Mouse (Mus musculus) kidney, postnatal 36 days (tissue): Measurements from ENCODE around the gene Lrrc29.

ENCODE experiments used
- DNase-seq, 2 experiments: peaks; one replicate each; pipeline ENCODE4 v3.0.0; 2021 to 2022; ENCODE audit warnings: mixed read lengths in 2 of 2

Lrrc29 gene

DNA sequence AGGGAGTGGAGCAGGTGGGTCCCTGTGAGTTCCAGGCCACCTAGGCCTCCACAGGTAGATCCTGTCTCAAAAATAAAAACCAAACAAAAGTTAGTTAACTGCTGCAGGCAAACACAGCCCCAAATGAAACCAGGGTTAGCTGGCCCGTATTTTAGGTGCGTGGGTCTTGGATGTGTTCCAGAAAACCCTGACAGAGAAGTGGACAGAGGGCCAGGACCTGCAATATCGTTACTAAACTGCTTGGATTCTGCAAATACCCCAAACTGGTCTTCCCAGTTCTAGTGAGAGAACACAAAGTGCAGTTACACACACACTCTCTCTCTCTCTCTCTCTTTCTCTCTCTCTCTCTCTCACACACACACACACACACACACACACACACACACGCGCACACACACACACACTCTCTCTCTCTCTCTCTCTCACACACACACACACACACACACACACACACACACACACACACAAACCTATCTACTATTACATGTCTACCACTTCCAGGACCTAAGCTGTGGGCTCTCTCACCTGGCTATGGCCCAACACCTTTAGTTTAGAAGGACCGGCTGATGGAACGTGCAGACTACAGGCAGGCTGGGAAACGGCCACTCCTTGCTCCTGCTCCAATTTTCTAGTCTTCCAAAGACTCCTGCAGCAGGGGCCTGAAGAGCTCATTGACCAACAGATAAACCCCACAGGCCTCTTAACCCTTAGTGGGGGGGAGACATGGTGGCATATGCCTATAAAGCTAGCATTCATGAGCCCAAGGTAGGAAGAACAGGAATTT, 17.9 kb upstream of the Lrrc29 start:
- no peak for DNase-seq

GRCm38 (mm10) chr8:105342768-105343167, 16.7 kb upstream of the Lrrc29 start:
- DNase-seq: no peak

- DNase-seq: no peak
Measured at GRCm38 (mm10) chr8:105341399-105341798, 15.3 kb upstream of the Lrrc29 start.

- peak; percentile 64 to 73 for DNase-seq
Measured at GRCm38 (mm10) chr8:105339886-105340635, 14.0 kb upstream of the Lrrc29 start.

GRCm38 (mm10) chr8:105338992-105339391, 12.9 kb upstream of the Lrrc29 start:
- no peak for DNase-seq

DNA sequence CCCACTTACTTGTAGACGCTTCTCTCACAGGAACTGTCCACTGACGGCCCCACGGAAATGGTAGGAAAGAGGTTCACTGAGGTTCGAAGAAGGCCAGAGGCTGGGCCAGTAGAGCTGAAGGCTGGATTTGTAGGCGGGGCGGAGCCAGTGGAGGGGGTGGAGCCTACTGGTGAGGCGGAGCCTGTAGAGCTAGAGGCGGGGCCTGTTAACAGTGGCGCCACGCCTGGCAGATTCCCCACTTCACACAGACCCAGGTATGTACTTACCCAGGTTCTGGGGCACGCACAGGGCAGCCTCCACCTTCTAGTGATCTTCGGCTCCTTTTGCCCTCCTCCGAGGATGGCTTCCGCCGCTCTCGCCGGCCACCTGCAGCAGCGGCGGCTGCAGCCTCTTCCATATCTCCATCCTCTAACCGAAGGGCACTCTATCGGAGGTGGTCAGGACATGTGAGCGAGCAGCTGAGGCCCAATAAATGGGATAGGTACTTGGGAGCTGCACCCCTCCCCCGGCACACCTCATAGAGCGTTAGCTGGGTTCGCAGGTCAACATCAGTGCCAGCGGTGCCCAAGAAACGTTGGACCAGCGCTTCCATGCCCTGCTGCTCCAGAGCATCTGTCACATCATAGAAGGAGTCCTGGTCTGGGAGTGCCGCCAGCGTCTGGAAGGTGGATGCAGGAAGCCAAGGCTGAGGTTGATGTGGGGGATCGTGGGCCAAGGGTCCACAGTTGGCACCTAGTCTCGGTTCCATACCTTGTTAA, 10.5 kb upstream of the Lrrc29 start:
- peak in 1 of 2 experiments; percentile 46 for DNase-seq

- DNase-seq: no peak
Measured at GRCm38 (mm10) chr8:105332523-105332922, 6.4 kb upstream of the Lrrc29 start.

DNA sequence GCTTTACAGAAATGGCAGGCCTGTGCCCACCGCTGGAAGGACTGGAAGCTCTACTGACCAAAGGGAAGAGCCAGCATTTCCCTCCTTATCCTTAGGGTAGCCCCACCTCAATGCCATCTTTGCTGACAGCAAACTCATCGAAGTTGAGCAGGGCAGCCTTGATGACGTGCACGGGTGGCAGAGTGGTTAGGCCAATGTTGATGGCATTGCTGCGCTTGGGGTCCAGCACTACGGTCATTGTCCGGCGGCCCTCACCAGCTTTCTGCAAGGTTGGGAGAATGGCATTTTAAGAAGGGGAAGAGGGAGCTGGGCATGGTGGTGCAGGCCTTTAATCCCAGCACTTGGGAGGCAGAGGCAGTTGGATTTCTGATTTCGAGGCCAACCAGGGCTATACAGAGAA, 5.9 kb upstream of the Lrrc29 start:
- no peak for DNase-seq

DNA sequence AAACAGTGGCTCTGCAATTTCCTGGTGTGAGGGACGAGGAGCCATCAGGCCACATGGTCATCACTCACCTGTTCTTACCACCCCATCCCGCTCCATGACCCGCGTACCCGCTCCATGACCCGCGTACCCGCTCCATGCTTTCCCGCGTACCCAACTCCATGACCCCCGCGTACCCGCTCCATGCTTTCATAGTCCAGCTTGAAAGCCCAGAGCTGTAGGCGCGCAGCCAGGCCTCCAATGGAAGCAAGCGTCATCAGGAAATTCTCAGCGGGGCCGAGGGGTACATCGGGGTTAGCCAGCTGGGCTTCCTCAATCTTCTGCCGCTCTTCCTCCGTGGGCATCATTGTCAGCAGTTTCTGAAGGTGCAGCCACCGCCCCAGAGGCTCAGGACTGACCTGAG, 5.4 kb upstream of the Lrrc29 start:
- no peak for DNase-seq

DNA sequence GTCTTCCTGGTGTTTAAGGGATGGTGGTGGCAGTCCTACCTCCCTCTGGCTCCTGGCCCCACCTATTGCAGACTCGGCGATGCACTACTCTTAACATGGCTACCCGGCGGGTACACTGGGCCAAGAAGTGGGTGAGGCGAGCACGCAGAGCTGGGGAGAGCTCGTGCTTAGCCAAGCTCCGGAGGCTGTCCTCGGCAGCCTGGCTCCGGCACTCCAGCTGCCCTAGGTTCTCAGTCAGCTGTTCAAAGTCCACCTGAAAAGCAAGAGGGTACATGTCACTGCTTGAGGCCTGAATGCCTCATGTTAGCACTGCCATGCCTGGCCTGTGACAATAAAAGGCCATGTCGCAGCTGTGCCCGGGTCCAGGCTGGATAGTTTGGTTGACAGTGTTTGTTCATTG, 4.2 kb upstream of the Lrrc29 start:
- DNase-seq: peak; percentile 41 to 54

GRCm38 (mm10) chr8:105326968-105327367, 890 bp upstream of the Lrrc29 start:
- no peak for DNase-seq

DNA sequence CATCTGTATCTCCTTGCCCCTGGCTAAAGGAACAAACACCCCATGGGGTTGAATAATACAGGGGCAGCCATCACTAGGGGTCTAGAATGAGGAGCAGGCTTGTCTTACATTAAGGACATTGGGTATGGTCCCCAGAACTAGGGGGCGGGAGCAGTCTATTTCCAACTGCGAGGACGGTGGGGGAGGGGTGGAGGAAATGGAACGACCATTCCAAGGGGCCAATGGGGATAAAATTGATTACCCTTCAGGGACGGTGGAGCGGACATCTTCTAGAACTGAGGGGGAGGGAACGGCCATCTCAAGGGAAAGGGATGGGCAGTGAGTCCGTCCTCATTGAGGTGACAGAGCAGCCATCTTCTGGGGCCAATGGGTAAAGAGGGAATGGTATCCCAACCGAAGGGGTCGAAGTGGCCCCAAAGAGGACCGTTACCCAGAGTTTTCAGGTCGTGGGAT, 411 bp downstream of the Lrrc29 start:
- DNase-seq: no peak

DNA sequence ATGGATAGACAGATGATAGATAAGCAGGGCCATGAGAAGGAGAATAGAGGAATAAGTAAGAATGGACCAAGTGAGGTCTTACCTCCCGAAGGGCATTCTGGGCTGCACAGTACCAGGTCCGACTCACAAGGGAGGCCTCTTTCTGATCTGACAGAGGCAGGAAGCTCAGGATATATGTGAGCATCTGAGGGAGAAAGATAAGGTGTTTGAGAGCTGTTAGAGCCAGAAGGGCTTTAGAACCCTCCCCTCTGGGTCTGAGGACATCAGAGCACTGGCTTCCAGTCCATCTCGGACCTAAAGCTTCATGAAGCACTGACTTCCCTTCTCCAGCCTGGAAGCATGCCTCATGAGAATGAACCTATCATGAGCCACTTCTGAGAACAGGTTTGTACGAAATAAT, 2.9 kb downstream of the Lrrc29 start:
- no peak for DNase-seq

DNA sequence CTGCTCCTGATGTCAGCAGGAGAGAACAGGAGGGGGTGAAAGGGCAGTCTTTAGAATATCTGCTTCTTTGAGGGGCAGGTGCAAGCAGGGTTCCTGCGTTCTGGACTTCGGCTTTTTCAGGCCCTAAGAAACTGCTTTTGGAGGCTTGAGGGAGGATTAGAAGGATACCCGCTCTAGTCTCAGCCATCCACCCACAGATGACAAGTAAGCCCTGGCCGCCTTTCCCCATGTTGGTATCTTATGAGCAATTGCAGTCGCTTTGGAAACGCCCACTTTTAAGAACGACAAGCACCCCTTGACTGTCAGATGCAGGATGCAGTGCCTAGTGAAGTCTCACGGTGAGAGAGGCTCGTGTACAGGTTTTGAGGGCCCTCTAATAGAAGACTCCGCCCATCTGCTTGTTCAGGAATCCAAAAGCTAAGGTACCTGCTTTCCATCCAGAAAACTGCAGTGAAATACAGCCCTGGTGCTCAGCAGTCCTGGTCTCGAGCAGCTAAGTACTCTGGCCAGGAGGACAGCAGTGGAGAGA, 7.4 kb downstream of the Lrrc29 start:
- no peak for DNase-seq

GRCm38 (mm10) chr8:105317941-105318340, 8.1 kb downstream of the Lrrc29 start:
- DNase-seq: no peak

GRCm38 (mm10) chr8:105315073-105315769, 10.9 kb downstream of the Lrrc29 start:
- DNase-seq: no peak

GRCm38 (mm10) chr8:105313622-105314402, 12.3 kb downstream of the Lrrc29 start:
- no peak for DNase-seq

GRCm38 (mm10) chr8:105312891-105313481, 13.1 kb downstream of the Lrrc29 start:
- no peak for DNase-seq

- DNase-seq: no peak
Measured at GRCm38 (mm10) chr8:105311718-105312117, 14.4 kb downstream of the Lrrc29 start.

- no peak for DNase-seq
Measured at GRCm38 (mm10) chr8:105310118-105310517, 16.0 kb downstream of the Lrrc29 start.

- no peak for DNase-seq
Measured at GRCm38 (mm10) chr8:105309142-105309847, 16.8 kb downstream of the Lrrc29 start.
